Comparison of ENCODE assay signal across 10 mouse cellular contexts in the genomic region with DNA sequence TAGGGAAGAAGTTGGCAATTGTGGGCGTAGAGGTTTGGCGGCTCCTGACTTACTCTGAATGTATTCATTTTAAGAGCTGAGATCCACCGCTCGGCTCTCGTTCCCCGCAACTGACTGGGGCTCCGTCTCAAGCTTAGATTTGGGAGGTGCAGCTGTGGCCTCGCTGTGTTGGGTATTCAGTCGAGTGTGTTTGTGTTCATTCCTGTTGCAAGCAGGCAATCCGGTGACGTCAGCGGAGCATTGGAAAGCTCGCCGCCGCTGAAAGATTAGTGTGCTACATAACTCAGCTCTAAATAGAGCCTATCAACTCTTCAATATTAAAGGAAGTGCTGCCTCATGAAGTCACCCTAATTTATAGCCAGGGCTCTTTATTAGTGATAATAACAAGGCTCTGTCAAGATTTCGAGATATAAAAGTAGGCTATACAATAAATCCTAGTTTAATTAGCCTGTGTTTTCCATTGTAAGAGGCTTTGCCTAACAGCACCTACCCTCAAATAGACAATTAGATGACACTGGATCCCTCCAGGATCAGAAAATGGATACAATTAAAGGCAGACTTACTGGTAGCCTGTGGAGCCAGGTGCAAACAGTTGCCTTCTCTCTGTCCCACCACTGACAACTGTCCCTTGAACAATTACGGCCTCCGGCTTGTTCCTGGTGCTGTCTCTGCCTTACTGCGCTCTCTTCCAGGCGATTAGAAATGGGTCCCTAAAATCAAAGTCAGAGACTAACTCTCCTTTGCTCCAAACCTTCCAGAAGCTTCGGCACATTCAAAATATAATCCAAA. TPM values are rescaled to one million over a fixed set of nuclear protein-coding genes. Genes with fewer than 3 reads are reported as not detected.
A peak's percentile ranks its signal among the peaks of the same experiment; 100 is the strongest.
DNase-seq lines count a peak whose midpoint lies in the region; ATAC-seq lines count a peak whose summit lies in the region.
"Had no signal": no experiment of that assay in that cellular context is flagged by ENCODE, and none has a peak within 500 bp of the region (broad histone marks: within the 10 kb centered on the region; RNA-seq: fewer than 3 reads in every experiment).

No protein-coding gene starts in this region.

- 73% methylated on average over 21 of the region's 21 CpGs for WGBS in hindbrain, embryonic 16.5 days
- 88% methylated on average over 21 of the region's 21 CpGs for WGBS in hindbrain, embryonic 10.5 days
- 42% methylated on average over 21 of the region's 21 CpGs for WGBS in forebrain, embryonic 15.5 days

- intact Hi-C loops in left cerebral cortex, postnatal 25 days (cut with DNase I), result loop anchor here (2.0 kb wide), 1 partner anchor 254 kb away; a partner anchor contains a TSS

- H3K36me3 ChIP-seq in hindbrain, embryonic 16.5 days (ENCODE audit: control insufficient read depth, insufficient read depth, low read length), result no peaks in the 10 kb centered on the region
- H3K36me3 ChIP-seq in hindbrain, embryonic 10.5 days, result no peaks in the 10 kb centered on the region
- no peaks in the 10 kb centered on the region for H3K36me3 ChIP-seq in forebrain, embryonic 15.5 days

- H3K4me1 ChIP-seq in hindbrain, embryonic 16.5 days (ENCODE audit: control insufficient read depth, insufficient read depth, low read depth, low read length), result no peaks in the 10 kb centered on the region
- H3K4me1 ChIP-seq in hindbrain, embryonic 10.5 days (replicated peaks), result 0 out of 2 replicates have a peak, but pooled peaks cover 2% of the 10 kb centered on the region
- H3K4me1 ChIP-seq in forebrain, embryonic 15.5 days, result peaks cover 9% of the 10 kb centered on the region

- no peak for DNase-seq in hindbrain, embryonic 10.5 days (ENCODE audit: low spot score)
- DNase-seq in adrenal gland, postnatal 36 days, result peak; percentile 15 to 19
- DNase-seq in left cerebral cortex, postnatal 25 days (ENCODE audit: low spot score in 2 of 2), result peak; percentile 39 to 60
- DNase-seq in right cerebral cortex, postnatal 4 days, result peak; percentile 42
- no peak for DNase-seq in embryo, embryonic 10.5 days (ENCODE audit: low spot score)
- no peak for DNase-seq in cerebellum, postnatal 36 days

- no peak overlapping the region for H3K9ac ChIP-seq in hindbrain, embryonic 16.5 days (ENCODE audit: low read depth, low read length)
- H3K9ac ChIP-seq in forebrain, embryonic 15.5 days (replicated peaks), result 0 out of 2 replicates have a peak overlapping the region, but pooled peaks have one; percentile 19

- H3K9me3 ChIP-seq in hindbrain, embryonic 16.5 days (ENCODE audit: control insufficient read depth, low read length), result no peaks in the 10 kb centered on the region
- no peaks in the 10 kb centered on the region for H3K9me3 ChIP-seq in hindbrain, embryonic 10.5 days
- no peaks in the 10 kb centered on the region for H3K9me3 ChIP-seq in forebrain, embryonic 15.5 days
- H3K9me3 ChIP-seq: megakaryocyte, embryonic 14.5 days had no signal

- H3K27me3 ChIP-seq in hindbrain, embryonic 16.5 days (replicated peaks; ENCODE audit: control insufficient read depth, insufficient read depth, low read length), result no peaks in the 10 kb centered on the region
- no peaks in the 10 kb centered on the region for H3K27me3 ChIP-seq in hindbrain, embryonic 10.5 days (ENCODE audit: insufficient read depth, poor library complexity, severe bottlenecking)
- H3K27me3 ChIP-seq in forebrain, embryonic 15.5 days, result no peaks in the 10 kb centered on the region
- H3K27me3 ChIP-seq: megakaryocyte, embryonic 14.5 days; Patski had no signal

- H3K27ac ChIP-seq in hindbrain, embryonic 16.5 days (ENCODE audit: low read depth, low read length), result no peak overlapping the region
- no peak overlapping the region for H3K27ac ChIP-seq in hindbrain, embryonic 10.5 days
- H3K27ac ChIP-seq in forebrain, embryonic 15.5 days (replicated peaks), result no peak overlapping the region

- ATAC-seq in hindbrain, embryonic 16.5 days, result no peak
- ATAC-seq in forebrain, embryonic 15.5 days (replicated peaks), result peak; percentile 58

- H3K4me2 ChIP-seq in hindbrain, embryonic 16.5 days (ENCODE audit: low read length), result peak overlapping the region; percentile 34
- H3K4me2 ChIP-seq in forebrain, embryonic 15.5 days (replicated peaks), result peak overlapping the region; percentile 45

- no peak overlapping the region for H3K4me3 ChIP-seq in hindbrain, embryonic 16.5 days (ENCODE audit: low read length)
- H3K4me3 ChIP-seq in hindbrain, embryonic 10.5 days, result no peak overlapping the region
- H3K4me3 ChIP-seq in forebrain, embryonic 15.5 days, result peak overlapping the region; percentile 32
- H3K4me3 ChIP-seq: megakaryocyte, embryonic 14.5 days had no signal

RNA-seq across cellular contexts. Expression of a gene that starts 36.4 kb away (rescaled TPM):
- 63.4 and 64.9 TPM in 2 replicates for polyA plus RNA-seq in hindbrain, embryonic 16.5 days (2015; fragmentation: Nextera tagmentation; extraction: Ambion mirVana)
- 37.9 and 51.1 TPM in 2 replicates for polyA plus RNA-seq in hindbrain, embryonic 10.5 days (2016; fragmentation: Nextera tagmentation; extraction: Ambion mirVana)
- total RNA-seq in adrenal gland, postnatal 36 days (2021), result 10 to 100 TPM; 57.9 to 64.7 TPM
- 37.3 and 40.4 TPM in 2 replicates for polyA plus RNA-seq in forebrain, embryonic 15.5 days (2015; fragmentation: Nextera tagmentation; extraction: Ambion mirVana)
- total RNA-seq in left cerebral cortex, postnatal 25 days (2021), result 10 to 100 TPM; 34.2 to 36.3 TPM

RNA-seq across cellular contexts. Expression of a gene that starts 53.5 kb away (rescaled TPM):
- polyA plus RNA-seq in hindbrain, embryonic 16.5 days (2015; fragmentation: Nextera tagmentation; extraction: Ambion mirVana), result 12.4 and 12.8 TPM in 2 replicates
- polyA plus RNA-seq in hindbrain, embryonic 10.5 days (2016; fragmentation: Nextera tagmentation; extraction: Ambion mirVana), result 7.5 and 10.7 TPM in 2 replicates
- total RNA-seq in adrenal gland, postnatal 36 days (2021), result 1 to 10 TPM; 1.7 to 2.4 TPM
- 12.5 and 15.5 TPM in 2 replicates for polyA plus RNA-seq in forebrain, embryonic 15.5 days (2015; fragmentation: Nextera tagmentation; extraction: Ambion mirVana)
- total RNA-seq in left cerebral cortex, postnatal 25 days (2021), result 1 to 10 TPM; 1.5 to 1.6 TPM

Comparison
In these comparisons a context has a peak if more than half of its experiments do, and no peak if none do; other contexts are left out.
1. DNase-seq: peak in adrenal gland, postnatal 36 days (2 of 2), left cerebral cortex, postnatal 25 days (2 of 2) and right cerebral cortex, postnatal 4 days (single experiment); none in hindbrain, embryonic 10.5 days (single experiment), embryo, embryonic 10.5 days (single experiment) and cerebellum, postnatal 36 days (0 of 2).